Mouse (Mus musculus) MEL (cell line): Measurements from ENCODE around the gene Gm2115. TPM values are rescaled to one million over a fixed set of nuclear protein-coding genes. Genes with fewer than 3 reads are reported as not detected.

Experiments used
- DNase-seq: peaks from one replicate; pipeline ENCODE4 v3.0.0; 2011; ENCODE audit warnings: low read depth, low spot score
- H3K27ac ChIP-seq: 2 replicates; pipeline ENCODE4 v1.5.1; 2012; ENCODE audit warnings: low read depth, mild to moderate bottlenecking, control low read depth, low read length, moderate library complexity; ENCODE audit not compliant: control insufficient read depth
- H3K27me3 ChIP-seq, 2 experiments: fragments of 150-350 bp in 1 of 2; sonication (generic) in 1 of 2; 2 replicates each; pipeline ENCODE4 v1.6.1; 2012; ENCODE audit warnings: low read length in 2 of 2, mild to moderate bottlenecking in 2 of 2, improper control_type of control experiment in 1 of 2, moderate library complexity in 1 of 2; ENCODE audit not compliant: insufficient read depth in 2 of 2, control insufficient read depth in 1 of 2
- H3K36me3 ChIP-seq, 2 experiments: 2 replicates each; pipeline ENCODE4 v1.6.1; 2012 to 2014; ENCODE audit warnings: low read length in 2 of 2, improper control_type of control experiment in 1 of 2, inconsistent platforms in 1 of 2, mild to moderate bottlenecking in 1 of 2; ENCODE audit not compliant: insufficient read depth in 2 of 2, control insufficient read depth in 1 of 2
- H3K4me1 ChIP-seq, 2 experiments: fragments of 150-350 bp in 1 of 2; sonication (generic) in 1 of 2; 2 replicates each; pipeline ENCODE4 v1.6.1; 2012; ENCODE audit warnings: low read length in 2 of 2, improper control_type of control experiment in 1 of 2, mild to moderate bottlenecking in 1 of 2; ENCODE audit not compliant: insufficient read depth in 2 of 2, control insufficient read depth in 1 of 2
- H3K4me3 ChIP-seq, 2 experiments: fragments of 150-350 bp in 1 of 2; sonication (generic) in 1 of 2; 2 replicates each; pipeline ENCODE4 v1.5.1; 2012; ENCODE audit warnings: low read depth in 2 of 2, low read length in 2 of 2, mild to moderate bottlenecking in 2 of 2, moderate library complexity in 2 of 2, control low read depth in 1 of 2, improper control_type of control experiment in 1 of 2; ENCODE audit not compliant: control insufficient read depth in 1 of 2, insufficient read depth in 1 of 2
- H3K79me2 ChIP-seq: 2 replicates; pipeline ENCODE4 v1.6.1; 2012; ENCODE audit warnings: mild to moderate bottlenecking, low read length, moderate library complexity; ENCODE audit not compliant: control insufficient read depth, poor library complexity, insufficient read depth
- H3K9ac ChIP-seq: 2 replicates; pipeline ENCODE4 v1.6.1; 2012; ENCODE audit warnings: low read depth, mild to moderate bottlenecking, control low read depth, low read length, moderate library complexity; ENCODE audit not compliant: control insufficient read depth, poor library complexity, severe bottlenecking
- H3K9me3 ChIP-seq: fragments of 150-350 bp; sonication (generic); replicated peaks from 2 replicates; pipeline ENCODE4 v1.6.1; 2012; ENCODE audit warnings: mild to moderate bottlenecking, low read length, improper control_type of control experiment, moderate library complexity; ENCODE audit not compliant: insufficient read depth
- BHLHE40 ChIP-seq: IDR thresholded peaks from 2 replicates; pipeline ENCODE4 v1.6.1; 2012; ENCODE audit warnings: low read depth, mild to moderate bottlenecking, inconsistent platforms, low read length, improper control_type of control experiment, borderline replicate concordance
- CHD1 ChIP-seq: IDR thresholded peaks from 2 replicates; pipeline ENCODE4 v1.6.1; 2012; ENCODE audit warnings: low read depth, mild to moderate bottlenecking, inconsistent platforms, low read length, improper control_type of control experiment
- CHD2 ChIP-seq: IDR thresholded peaks from 2 replicates; pipeline ENCODE4 v1.6.1; 2011; ENCODE audit warnings: low read length, improper control_type of control experiment
- GATA1 ChIP-seq: IDR thresholded peaks from 2 replicates; pipeline ENCODE4 v1.6.1; 2011; ENCODE audit warnings: low read depth, low read length, improper control_type of control experiment
- JUND ChIP-seq: IDR thresholded peaks from 2 replicates; pipeline ENCODE4 v1.6.1; 2011; ENCODE audit warnings: low read depth, mild to moderate bottlenecking, improper control_type of control experiment, low read length
- MAX ChIP-seq: IDR thresholded peaks from 2 replicates; pipeline ENCODE4 v1.6.1; 2011; ENCODE audit warnings: low read length, improper control_type of control experiment
- MAZ ChIP-seq: IDR thresholded peaks from 2 replicates; pipeline ENCODE4 v1.6.1; 2012; ENCODE audit warnings: low read depth, mild to moderate bottlenecking, inconsistent platforms, low read length, improper control_type of control experiment
- MYC ChIP-seq: IDR thresholded peaks from 2 replicates; pipeline ENCODE4 v1.6.1; 2011; ENCODE audit warnings: low read depth, mild to moderate bottlenecking, low read length, improper control_type of control experiment, moderate library complexity
- NELFE ChIP-seq: IDR thresholded peaks from 2 replicates; pipeline ENCODE4 v1.6.1; 2011; ENCODE audit warnings: low read depth, low read length, improper control_type of control experiment
- NRF1 ChIP-seq: IDR thresholded peaks from 2 replicates; pipeline ENCODE4 v1.6.1; 2014; ENCODE audit warnings: low read depth, mild to moderate bottlenecking, inconsistent platforms, low read length, improper control_type of control experiment, moderate library complexity; ENCODE audit not compliant: poor library complexity, insufficient read depth, severe bottlenecking
- POLR2A ChIP-seq, 2 experiments: IDR thresholded peaks; 2 replicates each; pipeline ENCODE4 v1.6.1; 2011 to 2012; ENCODE audit warnings: low read length in 2 of 2, mild to moderate bottlenecking in 2 of 2, control low read depth in 1 of 2, improper control_type of control experiment in 1 of 2, low read depth in 1 of 2, moderate library complexity in 1 of 2; ENCODE audit not compliant: control insufficient read depth in 1 of 2, insufficient read depth in 1 of 2, poor library complexity in 1 of 2
- POLR2AphosphoS2 ChIP-seq: IDR thresholded peaks from 2 replicates; pipeline ENCODE4 v1.6.1; 2011; ENCODE audit warnings: low read length, improper control_type of control experiment
- POLR2AphosphoS5 ChIP-seq: IDR thresholded peaks from 2 replicates; pipeline ENCODE4 v1.6.1; 2012; ENCODE audit warnings: low read depth, borderline replicate concordance, mild to moderate bottlenecking, inconsistent platforms, low read length, moderate library complexity, mixed read lengths
- SMC3 ChIP-seq: IDR thresholded peaks from 2 replicates; pipeline ENCODE4 v1.6.1; 2011; ENCODE audit warnings: low read depth, low read length, improper control_type of control experiment
- TAL1 ChIP-seq: IDR thresholded peaks from 2 replicates; pipeline ENCODE4 v1.6.1; 2012; ENCODE audit warnings: mild to moderate bottlenecking, inconsistent platforms, low read length, moderate library complexity, mixed read lengths
- TBP ChIP-seq: IDR thresholded peaks from 2 replicates; pipeline ENCODE4 v1.8.0; 2011; ENCODE audit warnings: low read depth, low read length, improper control_type of control experiment
- TCF12 ChIP-seq: IDR thresholded peaks from 2 replicates; pipeline ENCODE4 v1.6.1; 2014; ENCODE audit warnings: low read depth, mild to moderate bottlenecking, inconsistent platforms, low read length, improper control_type of control experiment, moderate library complexity
- UBTF ChIP-seq: IDR thresholded peaks from 2 replicates; pipeline ENCODE4 v1.6.1; 2012; ENCODE audit warnings: low read depth, mild to moderate bottlenecking, inconsistent platforms, low read length, improper control_type of control experiment, moderate library complexity, borderline replicate concordance; ENCODE audit not compliant: insufficient read depth
- USF1 ChIP-seq: IDR thresholded peaks from 2 replicates; pipeline ENCODE4 v1.6.1; 2014; ENCODE audit warnings: low read depth, mild to moderate bottlenecking, inconsistent platforms, low read length, improper control_type of control experiment, moderate library complexity
- USF2 ChIP-seq, 2 experiments: IDR thresholded peaks; 2 replicates each; pipeline ENCODE4 v1.6.1; 2011 to 2012; ENCODE audit warnings: improper control_type of control experiment in 2 of 2, low read length in 2 of 2, borderline replicate concordance in 1 of 2, inconsistent platforms in 1 of 2, low read depth in 1 of 2, mild to moderate bottlenecking in 1 of 2; ENCODE audit not compliant: insufficient read depth in 1 of 2
- ZC3H11A ChIP-seq: IDR thresholded peaks from 2 replicates; pipeline ENCODE4 v1.6.1; 2012; ENCODE audit warnings: low read depth, mild to moderate bottlenecking, inconsistent platforms, low read length, improper control_type of control experiment
- ZNF384 ChIP-seq: IDR thresholded peaks from 2 replicates; pipeline ENCODE4 v1.6.1; 2012; ENCODE audit warnings: low read depth, mild to moderate bottlenecking, inconsistent platforms, low read length, improper control_type of control experiment
- polyA plus RNA-seq, 2 experiments: library from polyadenylated mRNA; stranded (reverse) in 1 of 2; unstranded in 1 of 2; fragments of >175 nt in 1 of 2; fragments of >200 nt in 1 of 2; gene quantifications; 2 replicates each; pipeline versions ENCODE4 v1.2.1 to v1.2.4; 2012; ENCODE audit warnings: low replicate concordance in 2 of 2, low read depth in 1 of 2; ENCODE audit not compliant: insufficient read length in 2 of 2, insufficient read depth in 1 of 2, missing spikeins in 1 of 2
- total RNA-seq: library from RNA; depleted of rRNA; stranded (reverse); fragments of 300-350 nt; gene quantifications from 2 replicates; pipeline ENCODE4 v1.2.3, GENCODE M21; 2012; rRNA removed

The Gm2115 gene
- total RNA-seq (not detected in 2 replicates), polyA plus RNA-seq (not detected)

GRCm38 (mm10) chr7:84528796-84529533, at the start of gene Gm2115:
Gm2115 (plus strand) TSS chr7:84528954.
- no peaks in the 10 kb centered on the region for H3K9me3 ChIP-seq
- no peaks in the 10 kb centered on the region for H3K27me3 ChIP-seq
- no peak for DNase-seq
- no peak within 1 kb of the TSS for H3K27ac ChIP-seq
- no peaks in the 10 kb centered on the region for H3K4me1 ChIP-seq
- H3K9ac ChIP-seq, result no peak within 1 kb of the TSS
- no peak for TF ChIP-seq NRF1
- no peak for TF ChIP-seq CHD1
- TF ChIP-seq USF1, result no peak
- TF ChIP-seq TBP, result no peak
- TF ChIP-seq BHLHE40, result no peak
- no peak for TF ChIP-seq POLR2A (IDR thresholded peaks at IDR 0.05; ENCODE audit: control insufficient read depth in 1 of 2, insufficient read depth in 1 of 2, low read depth in 1 of 2, low read length in 2 of 2, poor library complexity in 1 of 2)
- H3K36me3 ChIP-seq, result no peaks in the 10 kb centered on the region
- no peak within 1 kb of the TSS for H3K4me3 ChIP-seq
- H3K79me2 ChIP-seq, result no peaks in the 10 kb centered on the region

GRCm38 (mm10) chr7:84483447-84484407, 45.0 kb upstream of the Gm2115 start:
- Histone ChIP-seq H3K4me1 (no peaks in the 10 kb centered on the region), H3K9ac (no peak overlapping the region), H3K4me3 (no peak overlapping the region), H3K27ac (no peak overlapping the region), H3K27me3 (no peaks in the 10 kb centered on the region), H3K36me3 (no peaks in the 10 kb centered on the region), H3K9me3 (no peaks in the 10 kb centered on the region), H3K79me2 (no peaks in the 10 kb centered on the region)
- no peak for TF ChIP-seq MYC
- TF ChIP-seq ZC3H11A, result no peak
- no peak for TF ChIP-seq USF2 (IDR thresholded peaks at IDR 0.05; ENCODE audit: borderline replicate concordance in 1 of 2, insufficient read depth in 1 of 2, low read depth in 1 of 2, low read length in 2 of 2)
- TF ChIP-seq ZNF384, result no peak
- TF ChIP-seq CHD2, result no peak
- no peak for TF ChIP-seq MAZ
- no peak for TF ChIP-seq TCF12
- TF ChIP-seq POLR2A (IDR thresholded peaks at IDR 0.05; ENCODE audit: control insufficient read depth in 1 of 2, insufficient read depth in 1 of 2, low read depth in 1 of 2, low read length in 2 of 2, poor library complexity in 1 of 2), result no peak
- no peak for TF ChIP-seq SMC3
- no peak for TF ChIP-seq GATA1
- no peak for TF ChIP-seq UBTF
- TF ChIP-seq MAX, result no peak
- no peak for TF ChIP-seq POLR2AphosphoS2
- TF ChIP-seq POLR2AphosphoS5, result no peak
- TF ChIP-seq BHLHE40, result no peak
- TF ChIP-seq NRF1, result no peak
- no peak for TF ChIP-seq NELFE
- no peak for TF ChIP-seq TAL1
- TF ChIP-seq JUND, result no peak
- no peak for DNase-seq
